17 mouse cellular contexts compared by ENCODE assay signal in the genomic region with DNA sequence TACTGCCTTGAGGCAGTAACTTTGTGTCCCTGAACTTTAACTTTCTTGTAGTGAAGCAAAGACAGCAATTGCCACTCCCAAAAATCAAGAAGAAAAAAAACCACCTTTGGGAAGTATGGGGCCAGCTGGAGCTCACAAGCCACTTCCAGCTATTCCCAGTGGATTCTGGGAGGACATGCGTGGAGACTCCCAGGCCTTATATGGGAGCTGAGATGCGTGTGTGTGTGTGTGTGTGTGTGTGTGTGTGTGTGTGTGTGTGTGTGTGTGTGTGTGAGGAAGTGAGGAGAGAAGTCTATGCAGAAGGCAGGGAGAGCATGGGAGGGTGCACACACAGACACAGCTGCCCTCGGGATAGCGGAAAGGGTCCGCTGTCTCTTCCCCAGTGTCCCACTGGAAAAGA.
DNase-seq lines count a peak whose midpoint lies in the region; ATAC-seq and TF ChIP-seq lines count a peak whose summit lies in the region.
"Had no signal": no experiment of that assay in that cellular context is flagged by ENCODE, and none has a peak within 500 bp of the region (broad histone marks: within the 10 kb centered on the region; RNA-seq: fewer than 3 reads in every experiment).

No protein-coding gene starts in this region.

- H3K27ac ChIP-seq in kidney, postnatal 0 days = no peak overlapping the region; the same call in 1 of the 2 replicates
- H3K27ac ChIP-seq in small intestine, adult 2 months (ENCODE audit: insufficient read depth, low read depth, low read length) = 0 out of 2 replicates have a peak overlapping the region, but pooled peaks have one; percentile 22
- H3K27ac ChIP-seq: hindbrain, embryonic 15.5 days; limb, embryonic 13.5 days; neural tube, embryonic 13.5 days had no signal

- H3K36me3 ChIP-seq in kidney, postnatal 0 days (ENCODE audit: insufficient read depth, low read length) = no peaks in the 10 kb centered on the region
- no peaks in the 10 kb centered on the region for H3K36me3 ChIP-seq in small intestine, adult 2 months (ENCODE audit: control insufficient read depth, insufficient read depth, low read length)
- H3K36me3 ChIP-seq: hindbrain, embryonic 15.5 days; limb, embryonic 13.5 days; neural tube, embryonic 13.5 days had no signal

- no peaks in the 10 kb centered on the region for H3K9me3 ChIP-seq in kidney, postnatal 0 days (replicated peaks; ENCODE audit: low read length)
- H3K9me3 ChIP-seq: hindbrain, embryonic 15.5 days; neural tube, embryonic 13.5 days had no signal

- peak; percentile 49 to 70 for DNase-seq in heart, adult 18-20 months
- no peak for DNase-seq in heart, postnatal 25 days (ENCODE audit: low spot score)
- DNase-seq in lung, postnatal 10 days = peak; percentile 60
- no peak for DNase-seq in lung, adult 2 months
- peak; percentile 39 for DNase-seq in kidney, postnatal 0 days (ENCODE audit: low spot score)
- no peak for DNase-seq in cerebellum, postnatal 25 days
- no peak for DNase-seq in thymus, postnatal 0 days (ENCODE audit: low spot score)
- DNase-seq: adrenal gland, postnatal 25 days; cerebellum, postnatal 10 days; retina, postnatal 1 day; spleen, adult 18-20 months had no signal

- 68% methylated on average over 5 of the region's 5 CpGs for WGBS in lung, adult 2 months
- WGBS in kidney, postnatal 0 days = 80% methylated on average over 5 of the region's 5 CpGs
- 61% methylated on average over 5 of the region's 5 CpGs for whole genome bisulfite sequencing in small intestine, adult 2 months

- TF ChIP-seq CTCF in lung, adult 2 months (IDR thresholded peaks at IDR 0.05; ENCODE audit: insufficient read depth, low read length) = no peak
- TF ChIP-seq CTCF in kidney, postnatal 0 days (IDR thresholded peaks at IDR 0.05; ENCODE audit: low read depth) = no peak
- no peak for TF ChIP-seq CTCF in small intestine, adult 2 months (IDR thresholded peaks at IDR 0.05; ENCODE audit: extremely low read depth, insufficient read length, insufficient replicate concordance, low read depth, low read length)

- no peaks in the 10 kb centered on the region for H3K27me3 ChIP-seq in kidney, postnatal 0 days (ENCODE audit: insufficient read depth, low read length)
- no peaks in the 10 kb centered on the region for H3K27me3 ChIP-seq in small intestine, adult 2 months (ENCODE audit: control insufficient read depth, insufficient read depth, low read length)
- H3K27me3 ChIP-seq: hindbrain, embryonic 15.5 days; limb, embryonic 13.5 days; neural tube, embryonic 13.5 days had no signal

- no peak overlapping the region for H3K4me2 ChIP-seq in kidney, postnatal 0 days (ENCODE audit: low read length)
- H3K4me2 ChIP-seq: hindbrain, embryonic 15.5 days; limb, embryonic 13.5 days; neural tube, embryonic 13.5 days had no signal

- H3K4me1 ChIP-seq in lung, adult 2 months (ENCODE audit: control insufficient read depth, insufficient read depth, low read length) = peaks cover 6% of the 10 kb centered on the region
- peaks cover 14% of the 10 kb centered on the region for H3K4me1 ChIP-seq in kidney, postnatal 0 days (replicated peaks; ENCODE audit: insufficient read depth, low read length)
- peaks cover 10% of the 10 kb centered on the region for H3K4me1 ChIP-seq in small intestine, adult 2 months (ENCODE audit: control insufficient read depth, insufficient read depth, insufficient read length, low read length)

- intact Hi-C loops in heart, postnatal 25 days (cut with DNase I) = no loop called here

- no peak for ATAC-seq in kidney, postnatal 0 days (replicated peaks; ENCODE audit: low FRiP score, low read depth)
- ATAC-seq: forebrain, embryonic 14.5 days; intestine, postnatal 0 days had no signal

- no peak overlapping the region for H3K4me3 ChIP-seq in lung, adult 2 months (replicated peaks; ENCODE audit: extremely low read depth, low read depth, low read length)
- no peak overlapping the region for H3K4me3 ChIP-seq in kidney, postnatal 0 days (replicated peaks; ENCODE audit: low read depth, low read length)
- no peak overlapping the region for H3K4me3 ChIP-seq in small intestine, adult 2 months (ENCODE audit: low read depth, low read length)
- H3K4me3 ChIP-seq: hindbrain, embryonic 15.5 days; limb, embryonic 13.5 days; neural tube, embryonic 13.5 days had no signal

- TF ChIP-seq POLR2A in lung, adult 2 months (IDR thresholded peaks at IDR 0.05; ENCODE audit: borderline replicate concordance, extremely low read depth, low read depth, low read length) = no peak
- no peak for TF ChIP-seq POLR2A in small intestine, adult 2 months (IDR thresholded peaks at IDR 0.05; ENCODE audit: low read depth, low read length)

- no peak overlapping the region for H3K9ac ChIP-seq in kidney, postnatal 0 days (ENCODE audit: low read depth, low read length)
- H3K9ac ChIP-seq: hindbrain, embryonic 15.5 days; limb, embryonic 13.5 days; neural tube, embryonic 13.5 days had no signal

Comparison
In these comparisons a context has a peak if more than half of its experiments do, and no peak if none do; other contexts are left out.
1. DNase-seq: peak in heart, adult 18-20 months (2 of 2), lung, postnatal 10 days (single experiment) and kidney, postnatal 0 days (single experiment); none in heart, postnatal 25 days (single experiment), lung, adult 2 months (single experiment), cerebellum, postnatal 25 days (0 of 2) and thymus, postnatal 0 days (single experiment).